Mouse (Mus musculus): ENCODE results near the gene Sestd1. TPM values are rescaled to one million over a fixed set of nuclear protein-coding genes. Genes with fewer than 3 reads are reported as not detected.
A peak's percentile ranks its signal among the peaks of the same experiment; 100 is the strongest.

The Sestd1 gene
- polyA plus RNA-seq, 1 experiment from 2014 or later: 0.51 TPM

GRCm38 (mm10) chr2:77212885-77213284 is 67.5 kb downstream of the Sestd1 start:
- no peaks in the 10 kb centered on the region for H3K4me1 ChIP-seq (ENCODE audit: control insufficient read depth, low read depth, low read length)
- WGBS (ENCODE audit: insufficient replicate concordance): 66% methylated on average over 5 of the region's 5 CpGs
- no peak overlapping the region for H3K4me2 ChIP-seq (ENCODE audit: low read depth, low read length)
- H3K27me3 ChIP-seq (ENCODE audit: control insufficient read depth, insufficient read depth, low read depth, low read length): no peaks in the 10 kb centered on the region
- no peaks in the 10 kb centered on the region for H3K36me3 ChIP-seq (ENCODE audit: control insufficient read depth, insufficient read depth)
- no peak overlapping the region for H3K27ac ChIP-seq (ENCODE audit: low read length)
- H3K9me3 ChIP-seq (replicated peaks; ENCODE audit: control insufficient read depth, low read length): no peaks in the 10 kb centered on the region
- no peak overlapping the region for H3K4me3 ChIP-seq (ENCODE audit: low read depth, low read length)
- H3K9ac ChIP-seq (ENCODE audit: low read depth, low read length): no peak overlapping the region
- ATAC-seq (ENCODE audit: low read depth): no peak

GRCm38 (mm10) chr2:77206951-77207350 is 73.4 kb downstream of the Sestd1 start:
- no peaks in the 10 kb centered on the region for H3K36me3 ChIP-seq (ENCODE audit: control insufficient read depth, insufficient read depth)
- H3K9me3 ChIP-seq (replicated peaks; ENCODE audit: control insufficient read depth, low read length): no peaks in the 10 kb centered on the region
- no peaks in the 10 kb centered on the region for H3K27me3 ChIP-seq (ENCODE audit: control insufficient read depth, insufficient read depth, low read depth, low read length)
- H3K27ac ChIP-seq (ENCODE audit: low read length): no peak overlapping the region
- 69% methylated on average over 3 of the region's 3 CpGs for WGBS (ENCODE audit: insufficient replicate concordance)
- no peak overlapping the region for H3K9ac ChIP-seq (ENCODE audit: low read depth, low read length)
- ATAC-seq (ENCODE audit: low read depth): no peak
- no peak overlapping the region for H3K4me2 ChIP-seq (ENCODE audit: low read depth, low read length)
- no peak overlapping the region for H3K4me3 ChIP-seq (ENCODE audit: low read depth, low read length)
- no peaks in the 10 kb centered on the region for H3K4me1 ChIP-seq (ENCODE audit: control insufficient read depth, low read depth, low read length)

- H3K9ac ChIP-seq (ENCODE audit: low read depth, low read length): no peak overlapping the region
- no peaks in the 10 kb centered on the region for H3K27me3 ChIP-seq (ENCODE audit: control insufficient read depth, insufficient read depth, low read depth, low read length)
- no peaks in the 10 kb centered on the region for H3K36me3 ChIP-seq (ENCODE audit: control insufficient read depth, insufficient read depth)
- no peak overlapping the region for H3K4me3 ChIP-seq (ENCODE audit: low read depth, low read length)
- H3K4me1 ChIP-seq (ENCODE audit: control insufficient read depth, low read depth, low read length): no peaks in the 10 kb centered on the region; the same call in 1 of the 2 replicates
- H3K9me3 ChIP-seq (replicated peaks; ENCODE audit: control insufficient read depth, low read length): no peaks in the 10 kb centered on the region
- no peak overlapping the region for H3K27ac ChIP-seq (ENCODE audit: low read length)
- ATAC-seq (ENCODE audit: low read depth): no peak
- WGBS (ENCODE audit: insufficient replicate concordance): 31% methylated on average over 2 of the region's 2 CpGs
- H3K4me2 ChIP-seq (ENCODE audit: low read depth, low read length): no peak overlapping the region
Observed at GRCm38 (mm10) chr2:77203916-77204315, 76.5 kb downstream of the Sestd1 start.

- Histone ChIP-seq H3K4me1 (ENCODE audit: control insufficient read depth, low read depth, low read length) (no peaks in the 10 kb centered on the region; the same call in 1 of the 2 replicates), H3K9me3 (replicated peaks; ENCODE audit: control insufficient read depth, low read length) (no peaks in the 10 kb centered on the region), H3K4me3 (ENCODE audit: low read depth, low read length) (no peak overlapping the region), H3K4me2 (ENCODE audit: low read depth, low read length) (no peak overlapping the region), H3K27ac (ENCODE audit: low read length) (no peak overlapping the region), H3K9ac (ENCODE audit: low read depth, low read length) (no peak overlapping the region), H3K27me3 (ENCODE audit: control insufficient read depth, insufficient read depth, low read depth, low read length) (no peaks in the 10 kb centered on the region), H3K36me3 (ENCODE audit: control insufficient read depth, insufficient read depth) (no peaks in the 10 kb centered on the region)
- WGBS (ENCODE audit: insufficient replicate concordance): 80% methylated on average over 1 of the region's 1 CpGs
- ATAC-seq (ENCODE audit: low read depth): no peak
Observed at GRCm38 (mm10) chr2:77201900-77202299, 78.5 kb downstream of the Sestd1 start.

- WGBS (ENCODE audit: insufficient replicate concordance): 76% methylated on average over 5 of the region's 5 CpGs
- Histone ChIP-seq H3K27ac (ENCODE audit: low read length) (no peak overlapping the region), H3K4me2 (ENCODE audit: low read depth, low read length) (peak overlapping the region; percentile 18; the same call in 1 of the 2 replicates), H3K9me3 (replicated peaks; ENCODE audit: control insufficient read depth, low read length) (no peaks in the 10 kb centered on the region), H3K27me3 (ENCODE audit: control insufficient read depth, insufficient read depth, low read depth, low read length) (no peaks in the 10 kb centered on the region), H3K4me1 (ENCODE audit: control insufficient read depth, low read depth, low read length) (no peaks in the 10 kb centered on the region; the same call in 1 of the 2 replicates), H3K9ac (ENCODE audit: low read depth, low read length) (no peak overlapping the region), H3K4me3 (ENCODE audit: low read depth, low read length) (peak overlapping the region; percentile 19; the same call in 1 of the 2 replicates), H3K36me3 (ENCODE audit: control insufficient read depth, insufficient read depth) (no peaks in the 10 kb centered on the region)
- ATAC-seq (ENCODE audit: low read depth): peak; percentile 71; the same call in 1 of the 2 replicates
Observed at GRCm38 (mm10) chr2:77200958-77201614, 79.3 kb downstream of the Sestd1 start.

- H3K27me3 ChIP-seq (ENCODE audit: control insufficient read depth, insufficient read depth, low read depth, low read length): no peaks in the 10 kb centered on the region
- no peak for ATAC-seq (ENCODE audit: low read depth)
- H3K4me2 ChIP-seq (ENCODE audit: low read depth, low read length): no peak overlapping the region
- H3K36me3 ChIP-seq (ENCODE audit: control insufficient read depth, insufficient read depth): no peaks in the 10 kb centered on the region
- H3K4me1 ChIP-seq (ENCODE audit: control insufficient read depth, low read depth, low read length): no peaks in the 10 kb centered on the region; the same call in 1 of the 2 replicates
- WGBS (ENCODE audit: insufficient replicate concordance): 75% methylated on average over 4 of the region's 4 CpGs
- H3K9ac ChIP-seq (ENCODE audit: low read depth, low read length): no peak overlapping the region
- H3K4me3 ChIP-seq (ENCODE audit: low read depth, low read length): no peak overlapping the region
- H3K27ac ChIP-seq (ENCODE audit: low read length): no peak overlapping the region
- H3K9me3 ChIP-seq (replicated peaks; ENCODE audit: control insufficient read depth, low read length): no peaks in the 10 kb centered on the region
Observed at GRCm38 (mm10) chr2:77200379-77200778, 80.0 kb downstream of the Sestd1 start.

- 47% methylated on average over 5 of the region's 5 CpGs for WGBS (ENCODE audit: insufficient replicate concordance)
- Histone ChIP-seq H3K27me3 (ENCODE audit: control insufficient read depth, insufficient read depth, low read depth, low read length) (no peaks in the 10 kb centered on the region), H3K9ac (ENCODE audit: low read depth, low read length) (no peak overlapping the region), H3K36me3 (ENCODE audit: control insufficient read depth, insufficient read depth) (no peaks in the 10 kb centered on the region), H3K4me3 (ENCODE audit: low read depth, low read length) (no peak overlapping the region), H3K27ac (ENCODE audit: low read length) (no peak overlapping the region), H3K9me3 (replicated peaks; ENCODE audit: control insufficient read depth, low read length) (no peaks in the 10 kb centered on the region), H3K4me2 (ENCODE audit: low read depth, low read length) (no peak overlapping the region), H3K4me1 (ENCODE audit: control insufficient read depth, low read depth, low read length) (no peaks in the 10 kb centered on the region; the same call in 1 of the 2 replicates)
- ATAC-seq (ENCODE audit: low read depth): no peak
Observed at GRCm38 (mm10) chr2:77198246-77198645, 82.1 kb downstream of the Sestd1 start.

- H3K9me3 ChIP-seq (replicated peaks; ENCODE audit: control insufficient read depth, low read length): no peaks in the 10 kb centered on the region
- H3K27me3 ChIP-seq (ENCODE audit: control insufficient read depth, insufficient read depth, low read depth, low read length): no peaks in the 10 kb centered on the region
- WGBS (ENCODE audit: insufficient replicate concordance): 63% methylated on average over 4 of the region's 4 CpGs
- H3K4me1 ChIP-seq (ENCODE audit: control insufficient read depth, low read depth, low read length): no peaks in the 10 kb centered on the region; the same call in 1 of the 2 replicates
- no peaks in the 10 kb centered on the region for H3K36me3 ChIP-seq (ENCODE audit: control insufficient read depth, insufficient read depth)
- no peak overlapping the region for H3K4me3 ChIP-seq (ENCODE audit: low read depth, low read length)
- H3K27ac ChIP-seq (ENCODE audit: low read length): no peak overlapping the region
- no peak overlapping the region for H3K9ac ChIP-seq (ENCODE audit: low read depth, low read length)
- H3K4me2 ChIP-seq (ENCODE audit: low read depth, low read length): no peak overlapping the region
- no peak for ATAC-seq (ENCODE audit: low read depth)
Observed at GRCm38 (mm10) chr2:77196819-77197218, 83.6 kb downstream of the Sestd1 start.

- Histone ChIP-seq H3K4me3 (ENCODE audit: low read depth, low read length) (no peak overlapping the region), H3K36me3 (ENCODE audit: control insufficient read depth, insufficient read depth) (no peaks in the 10 kb centered on the region), H3K9me3 (replicated peaks; ENCODE audit: control insufficient read depth, low read length) (no peaks in the 10 kb centered on the region), H3K27me3 (ENCODE audit: control insufficient read depth, insufficient read depth, low read depth, low read length) (no peaks in the 10 kb centered on the region), H3K9ac (ENCODE audit: low read depth, low read length) (no peak overlapping the region), H3K4me2 (ENCODE audit: low read depth, low read length) (no peak overlapping the region), H3K27ac (ENCODE audit: low read length) (no peak overlapping the region), H3K4me1 (ENCODE audit: control insufficient read depth, low read depth, low read length) (no peaks in the 10 kb centered on the region)
- ATAC-seq (ENCODE audit: low read depth): no peak
- 65% methylated on average over 5 of the region's 5 CpGs for WGBS (ENCODE audit: insufficient replicate concordance)
Observed at GRCm38 (mm10) chr2:77195056-77195455, 85.3 kb downstream of the Sestd1 start.

Measured in liver, embryonic 16.5 days (tissue).